Mouse (Mus musculus): ENCODE results near the gene Apol7c. TPM values are rescaled to one million over a fixed set of nuclear protein-coding genes. Genes with fewer than 3 reads are reported as not detected.
"Not testable (repeated sequence)": the region's sequence is repeated elsewhere in the genome, so short reads cannot be mapped to it uniquely, and the experiment has no call there.

Apol7c gene
- total RNA-seq (2021), result not detected
- long read RNA-seq, experiment 1, result 0 reads
- long read RNA-seq, experiment 2, result 0 reads

GRCm38 (mm10) chr15:77533216-77533615 is at the start of gene Apol7c:
Gene Apol7c, minus strand, starts transcription at chr15:77533316.
- Histone ChIP-seq H3K4me3 (no peak within 1 kb of the TSS), H3K27ac (no peak within 1 kb of the TSS)
- TF ChIP-seq CTCF (IDR thresholded peaks at IDR 0.05), result no peak
- DNase-seq (ENCODE audit: extremely low spot score in 1 of 2, low spot score in 2 of 2), result no peak
- intact Hi-C loops (cut with DNase I), result no loop called here

GRCm38 (mm10) chr15:77581681-77582080 is 48.6 kb upstream of the Apol7c start:
- intact Hi-C loops (cut with DNase I), result no loop called here
- H3K27ac ChIP-seq, result peak overlapping the region; percentile 45
- DNase-seq (ENCODE audit: extremely low spot score in 1 of 2, low spot score in 2 of 2), result peak in 1 of 2 experiments; percentile 11

GRCm38 (mm10) chr15:77579311-77579710 is 46.2 kb upstream of the Apol7c start:
- no peak overlapping the region for H3K27ac ChIP-seq
- no peak for TF ChIP-seq CTCF (IDR thresholded peaks at IDR 0.05)
- H3K4me3 ChIP-seq, result no peak overlapping the region
- intact Hi-C loops (cut with DNase I), result no loop called here
- no peak for DNase-seq (ENCODE audit: extremely low spot score in 1 of 2, low spot score in 2 of 2)

More at GRCm38 (mm10) chr15:77581681-77582080, 48.6 kb upstream of the Apol7c start:
- H3K4me3 ChIP-seq, result no peak overlapping the region
- no peak for TF ChIP-seq CTCF (IDR thresholded peaks at IDR 0.05)

GRCm38 (mm10) chr15:77578801-77579200 is 45.7 kb upstream of the Apol7c start:
- no peak for TF ChIP-seq CTCF (IDR thresholded peaks at IDR 0.05)
- intact Hi-C loops (cut with DNase I), result no loop called here
- DNase-seq (ENCODE audit: extremely low spot score in 1 of 2, low spot score in 2 of 2), result no peak
- no peak overlapping the region for H3K27ac ChIP-seq
- H3K4me3 ChIP-seq, result no peak overlapping the region

GRCm38 (mm10) chr15:77563219-77563618 is 30.1 kb upstream of the Apol7c start:
- no peak overlapping the region for H3K4me3 ChIP-seq
- peak; percentile 29 for TF ChIP-seq CTCF (IDR thresholded peaks at IDR 0.05)
- H3K27ac ChIP-seq, result no peak overlapping the region
- intact Hi-C loops (cut with DNase I), result no loop called here
- no peak for DNase-seq (ENCODE audit: extremely low spot score in 1 of 2, low spot score in 2 of 2)

- no peak for DNase-seq (ENCODE audit: extremely low spot score in 1 of 2, low spot score in 2 of 2)
- intact Hi-C loops (cut with DNase I), result loop anchor here (1.0 kb wide), 1 partner anchor 38 kb away; the partner anchor contains the start of gene Gm36245
- Histone ChIP-seq H3K4me3 (no peak within 1 kb of the TSS), H3K27ac (no peak within 1 kb of the TSS)
- TF ChIP-seq CTCF (IDR thresholded peaks at IDR 0.05), result no peak
These were observed 28.7 kb upstream of the Apol7c start, which contains the start of gene 1700025B11Rik for GRCm38 (mm10) chr15:77561792-77562191. Gene 1700025B11Rik, minus strand, starts transcription at chr15:77561892.

GRCm38 (mm10) chr15:77539221-77539620 is 6.1 kb upstream of the Apol7c start:
- DNase-seq (ENCODE audit: extremely low spot score in 1 of 2, low spot score in 2 of 2); intact Hi-C loops (cut with DNase I); H3K27ac ChIP-seq; H3K4me3 ChIP-seq: not testable (repeated sequence)

GRCm38 (mm10) chr15:77523186-77523843 is 9.8 kb downstream of the Apol7c start:
- TF ChIP-seq CTCF (IDR thresholded peaks at IDR 0.05), result peak; percentile 45
- peak; percentile 20 to 43 for DNase-seq (ENCODE audit: extremely low spot score in 1 of 2, low spot score in 2 of 2)
- intact Hi-C loops (cut with DNase I), result loop anchor here (1.0 kb wide), 1 partner anchor 109 kb away; no protein-coding TSS in a partner anchor
- H3K27ac ChIP-seq, H3K4me3 ChIP-seq: not testable (repeated sequence)

GRCm38 (mm10) chr15:77520596-77520995 is 12.5 kb downstream of the Apol7c start:
- H3K4me3 ChIP-seq; intact Hi-C loops (cut with DNase I); DNase-seq (ENCODE audit: extremely low spot score in 1 of 2, low spot score in 2 of 2); H3K27ac ChIP-seq: not testable (repeated sequence)

GRCm38 (mm10) chr15:77507966-77508365 is 25.1 kb downstream of the Apol7c start, which contains the start of gene Apol11a:
Gene Apol11a, plus strand, starts transcription at chr15:77508271.
- H3K27ac ChIP-seq; intact Hi-C loops (cut with DNase I); H3K4me3 ChIP-seq; DNase-seq (ENCODE audit: extremely low spot score in 1 of 2, low spot score in 2 of 2): not testable (repeated sequence)

- H3K27ac ChIP-seq; intact Hi-C loops (cut with DNase I); H3K4me3 ChIP-seq; DNase-seq (ENCODE audit: extremely low spot score in 1 of 2, low spot score in 2 of 2): not testable (repeated sequence)
These were observed 38.4 kb downstream of the Apol7c start for GRCm38 (mm10) chr15:77494694-77495093.

GRCm38 (mm10) chr15:77493181-77493580 is 39.9 kb downstream of the Apol7c start:
- DNase-seq (ENCODE audit: extremely low spot score in 1 of 2, low spot score in 2 of 2); H3K4me3 ChIP-seq; H3K27ac ChIP-seq; intact Hi-C loops (cut with DNase I): not testable (repeated sequence)
